21 mouse cellular contexts compared by ENCODE assay signal in genomic region chr11:104270452-104270851, GRCm38 (mm10). TPM values are rescaled to one million over a fixed set of nuclear protein-coding genes. Genes with fewer than 3 reads are reported as not detected.
DNase-seq lines count a peak whose midpoint lies in the region; TF ChIP-seq lines count a peak whose summit lies in the region.
"Had no signal": no experiment of that assay in that cellular context is flagged by ENCODE, and none has a peak within 500 bp of the region (broad histone marks: within the 10 kb centered on the region; RNA-seq: fewer than 3 reads in every experiment).

No protein-coding gene starts in this region.

- no peak for TF ChIP-seq CTCF in gastrocnemius, adult 2 months (IDR thresholded peaks at IDR 0.05)
- no peak for TF ChIP-seq CTCF in left cerebral cortex, adult 2 months (IDR thresholded peaks at IDR 0.05)

- peak; percentile 38 for DNase-seq in cerebellum, adult 11-12 months
- no peak for DNase-seq in cerebellum, adult 9-10 months
- no peak for DNase-seq in gastrocnemius, adult 2 months
- no peak for DNase-seq in gastrocnemius, postnatal 4 days (ENCODE audit: low spot score in 2 of 2)
- no peak for DNase-seq in left cerebral cortex, adult 2 months (ENCODE audit: extremely low spot score in 1 of 2, low spot score in 2 of 2)
- no peak for DNase-seq in left cerebral cortex, adult 9 months (ENCODE audit: low spot score in 2 of 2)
- DNase-seq in adrenal gland, postnatal 25 days, result no peak
- DNase-seq: adrenal gland, adult 8-10 months; cerebellum, postnatal 10 days; cerebellum, postnatal 36 days; gastrocnemius, postnatal 14 days; heart, adult 18-20 months; heart, postnatal 10 days; heart, postnatal 36 days had no signal

- H3K27ac ChIP-seq in gastrocnemius, adult 2 months, result peak overlapping the region; percentile 92
- peak overlapping the region; percentile 84; the same call in 1 of the 2 replicates for H3K27ac ChIP-seq in left cerebral cortex, adult 2 months
- H3K27ac ChIP-seq: forebrain, embryonic 10.5 days; forebrain, embryonic 13.5 days; heart, embryonic 15.5 days; hindbrain, embryonic 10.5 days; hindbrain, embryonic 13.5 days; intestine, embryonic 15.5 days had no signal

- intact Hi-C loops in gastrocnemius, adult 2 months (cut with DNase I), result no loop called here
- intact Hi-C loops in left cerebral cortex, adult 2 months (cut with DNase I), result no loop called here

- no peak overlapping the region for H3K4me3 ChIP-seq in gastrocnemius, adult 2 months
- no peak overlapping the region for H3K4me3 ChIP-seq in left cerebral cortex, adult 2 months
- H3K4me3 ChIP-seq: forebrain, embryonic 10.5 days; forebrain, embryonic 13.5 days; heart, embryonic 12.5 days; heart, embryonic 15.5 days; hindbrain, embryonic 10.5 days; hindbrain, embryonic 13.5 days; intestine, embryonic 15.5 days had no signal

RNA-seq across cellular contexts. Expression of gene Mapt, which starts 39.3 kb away (rescaled TPM):
- 10 to 100 TPM; 66.3 to 79.2 TPM for total RNA-seq in gastrocnemius, adult 2 months (2021)
- total RNA-seq in gastrocnemius, postnatal 4 days (2021), result 10 to 100 TPM; 24.6 to 26.4 TPM
- 100 to 1,000 TPM; 353 to 364 TPM for total RNA-seq in left cerebral cortex, adult 2 months (2021)
- 142 and 169 TPM in 2 replicates for total RNA-seq in adrenal gland, postnatal 25 days (2021)
